Mouse (Mus musculus): ENCODE data around the gene Slc25a21. TPM values are rescaled to one million over a fixed set of nuclear protein-coding genes. Genes with fewer than 3 reads are reported as not detected.

Slc25a21 gene
- total RNA-seq, 2 experiments from 2014 or later, result 0.54 to 0.66 TPM

- DNase-seq (ENCODE audit: low spot score in 2 of 2), result no peak
- intact Hi-C loops (cut with DNase I), result loop anchor here (5.0 to 10.0 kb wide), 2 partner anchors 202 to 600 kb away; no protein-coding TSS in a partner anchor
These were observed 10.2 kb downstream of the Slc25a21 start for GRCm38 (mm10) chr12:57187032-57187431.

- intact Hi-C loops (cut with DNase I), result loop anchor here (5.0 to 10.0 kb wide), 2 partner anchors 201 to 599 kb away; no protein-coding TSS in a partner anchor
- no peak for DNase-seq (ENCODE audit: low spot score in 2 of 2)
These were observed 11.1 kb downstream of the Slc25a21 start for GRCm38 (mm10) chr12:57186126-57186525.

GRCm38 (mm10) chr12:57185475-57185874, 11.8 kb downstream of the Slc25a21 start:
- intact Hi-C loops (cut with DNase I), result loop anchor here (5.0 to 10.0 kb wide), 2 partner anchors 201 to 598 kb away; no protein-coding TSS in a partner anchor
- no peak for DNase-seq (ENCODE audit: low spot score in 2 of 2)

GRCm38 (mm10) chr12:57184401-57185147, 12.7 kb downstream of the Slc25a21 start:
- DNase-seq (ENCODE audit: low spot score in 2 of 2), result no peak
- intact Hi-C loops (cut with DNase I), result loop anchor here (5.0 to 10.0 kb wide), 2 partner anchors 200 to 597 kb away; no protein-coding TSS in a partner anchor

GRCm38 (mm10) chr12:57179465-57180188, 17.6 kb downstream of the Slc25a21 start:
- DNase-seq (ENCODE audit: low spot score in 2 of 2), result no peak
- intact Hi-C loops (cut with DNase I), result loop anchor here (10.0 kb wide), 1 partner anchor 195 kb away; no protein-coding TSS in a partner anchor

DNA sequence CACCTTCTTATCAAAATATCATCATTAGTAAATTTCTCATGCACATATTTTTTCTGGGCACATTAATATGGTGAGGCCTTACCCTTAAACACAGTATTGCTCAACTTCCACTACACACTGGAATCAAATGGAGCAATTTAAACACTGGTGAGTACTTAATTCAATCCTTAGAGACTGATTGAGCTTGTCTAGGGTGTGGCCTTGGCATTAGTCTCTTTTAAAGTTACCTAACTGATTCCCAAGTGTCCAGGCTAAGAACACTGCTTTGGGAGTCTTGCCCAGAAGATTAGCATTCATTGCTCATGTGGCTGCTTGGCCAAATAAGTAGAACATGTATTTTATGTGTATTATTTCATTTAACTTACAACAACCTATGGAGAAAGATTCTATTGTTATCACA, 18.5 kb downstream of the Slc25a21 start:
- intact Hi-C loops (cut with DNase I), result no loop called here
- DNase-seq (ENCODE audit: low spot score in 2 of 2), result no peak

- no peak for DNase-seq (ENCODE audit: low spot score in 2 of 2)
These were observed 34.0 kb downstream of the Slc25a21 start for GRCm38 (mm10) chr12:57163294-57163693.

DNA sequence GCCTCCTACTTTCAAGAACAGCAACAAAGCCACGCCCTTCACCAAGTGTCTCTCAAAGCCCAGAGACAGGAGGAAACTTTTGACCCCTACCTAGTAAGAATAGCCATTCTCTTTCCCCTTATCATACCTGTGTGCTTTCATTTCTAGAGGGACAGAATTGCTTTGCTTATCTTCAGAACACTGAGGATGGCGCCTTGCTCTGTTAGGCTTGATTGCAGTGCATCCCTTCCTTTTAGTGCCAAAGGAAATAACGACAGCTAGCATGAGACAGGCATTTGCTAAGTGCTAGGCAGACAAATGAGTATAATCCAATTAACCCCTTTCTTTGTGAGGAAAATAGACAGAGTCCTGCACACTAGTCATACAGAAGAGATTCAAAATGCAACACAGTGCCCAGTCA, 34.4 kb downstream of the Slc25a21 start:
- intact Hi-C loops (cut with DNase I), result no loop called here
- no peak for DNase-seq (ENCODE audit: low spot score in 2 of 2)

More at GRCm38 (mm10) chr12:57163294-57163693, 34.0 kb downstream of the Slc25a21 start:
- intact Hi-C loops (cut with DNase I), result no loop called here

DNA sequence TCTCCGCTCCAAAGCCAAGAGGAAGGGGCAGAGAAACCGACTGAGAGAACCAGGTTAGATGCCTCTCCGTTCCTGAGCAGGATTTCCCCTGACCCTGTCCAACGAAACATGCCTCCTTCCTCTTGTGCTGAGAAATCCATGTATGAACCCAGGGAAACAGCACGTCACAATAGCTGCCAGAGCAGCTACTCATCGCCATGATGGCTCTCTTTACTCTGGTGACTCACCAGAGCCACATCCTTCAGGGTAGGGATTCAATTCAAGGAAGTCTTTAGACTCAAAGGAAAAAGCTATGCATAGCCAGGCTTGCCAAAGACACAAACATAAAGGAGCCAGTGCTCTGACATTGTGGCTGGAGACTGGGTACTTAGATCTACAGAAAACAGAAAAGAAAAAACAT, 37.4 kb downstream of the Slc25a21 start:
- intact Hi-C loops (cut with DNase I), result no loop called here
- DNase-seq (ENCODE audit: low spot score in 2 of 2), result no peak

GRCm38 (mm10) chr12:57158266-57158665, 39.0 kb downstream of the Slc25a21 start:
- intact Hi-C loops (cut with DNase I), result no loop called here
- no peak for DNase-seq (ENCODE audit: low spot score in 2 of 2)

- intact Hi-C loops (cut with DNase I), result no loop called here
- DNase-seq (ENCODE audit: low spot score in 2 of 2), result no peak
These were observed 58.3 kb downstream of the Slc25a21 start for GRCm38 (mm10) chr12:57138937-57139336.

DNA sequence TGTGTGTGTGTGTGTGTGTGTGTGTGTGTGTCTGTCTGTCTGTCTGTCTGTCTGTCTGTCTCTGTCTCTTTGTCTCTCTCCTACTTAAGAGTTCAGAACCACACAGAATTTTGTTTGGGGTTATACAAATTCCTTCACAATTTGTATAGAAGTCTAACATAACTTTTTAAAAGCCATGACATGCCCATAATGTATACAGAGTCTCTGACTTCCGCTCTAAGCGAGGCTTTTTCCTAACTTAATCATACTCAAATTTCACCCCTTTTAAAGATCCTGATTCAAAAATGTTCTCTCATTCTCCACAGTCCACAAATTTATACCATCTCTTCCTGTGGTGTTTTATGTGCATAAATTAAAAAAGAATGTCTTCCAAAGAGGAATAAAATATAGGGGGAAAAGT, 59.5 kb downstream of the Slc25a21 start:
- DNase-seq (ENCODE audit: low spot score in 2 of 2), result no peak
- intact Hi-C loops (cut with DNase I), result no loop called here

DNA sequence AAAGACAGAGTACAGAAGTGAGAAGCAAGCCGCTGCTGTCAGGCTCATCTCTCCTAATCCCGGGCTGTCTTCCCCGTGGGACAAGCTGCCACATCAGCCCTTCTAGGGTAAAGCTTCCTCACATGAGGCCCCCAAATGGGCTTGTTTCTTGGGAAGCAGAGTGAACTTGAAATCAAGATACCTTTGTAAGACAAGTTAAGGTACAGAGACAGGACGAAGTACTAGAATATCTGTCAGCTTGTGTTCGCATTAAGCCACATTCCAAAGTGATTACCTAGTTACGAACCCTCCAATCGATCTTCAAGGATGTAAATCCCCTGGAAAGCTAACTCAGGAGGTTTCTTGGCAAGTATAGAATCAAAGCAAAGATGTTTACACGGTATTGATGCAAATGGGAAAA, 78.7 kb downstream of the Slc25a21 start:
- no peak for DNase-seq (ENCODE audit: low spot score in 2 of 2)
- intact Hi-C loops (cut with DNase I), result no loop called here

GRCm38 (mm10) chr12:57115516-57115915, 81.8 kb downstream of the Slc25a21 start:
- intact Hi-C loops (cut with DNase I), result no loop called here
- no peak for DNase-seq (ENCODE audit: low spot score in 2 of 2)

DNA sequence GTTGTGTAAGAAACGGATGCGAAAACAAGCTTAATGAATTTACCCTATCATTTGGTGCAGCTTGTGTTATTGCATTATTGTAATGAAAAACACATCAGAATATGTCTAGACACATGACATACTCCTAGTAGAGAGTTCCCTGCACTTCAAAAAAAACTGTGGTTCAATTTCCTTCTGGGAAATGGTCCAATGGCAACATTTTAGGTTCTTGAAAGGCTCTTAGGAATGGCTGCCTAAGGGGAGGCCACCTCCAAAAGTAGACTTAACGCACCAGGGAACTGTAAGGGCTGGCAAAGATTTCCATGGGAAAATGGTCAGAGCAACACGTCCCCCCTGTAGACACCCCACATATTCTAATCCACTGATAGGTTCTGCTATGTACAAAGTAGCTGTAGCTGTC, 87.9 kb downstream of the Slc25a21 start:
- intact Hi-C loops (cut with DNase I), result no loop called here
- DNase-seq (ENCODE audit: low spot score in 2 of 2), result no peak

GRCm38 (mm10) chr12:57102322-57102721, 95.0 kb downstream of the Slc25a21 start:
- intact Hi-C loops (cut with DNase I), result no loop called here
- DNase-seq (ENCODE audit: low spot score in 2 of 2), result no peak

DNA sequence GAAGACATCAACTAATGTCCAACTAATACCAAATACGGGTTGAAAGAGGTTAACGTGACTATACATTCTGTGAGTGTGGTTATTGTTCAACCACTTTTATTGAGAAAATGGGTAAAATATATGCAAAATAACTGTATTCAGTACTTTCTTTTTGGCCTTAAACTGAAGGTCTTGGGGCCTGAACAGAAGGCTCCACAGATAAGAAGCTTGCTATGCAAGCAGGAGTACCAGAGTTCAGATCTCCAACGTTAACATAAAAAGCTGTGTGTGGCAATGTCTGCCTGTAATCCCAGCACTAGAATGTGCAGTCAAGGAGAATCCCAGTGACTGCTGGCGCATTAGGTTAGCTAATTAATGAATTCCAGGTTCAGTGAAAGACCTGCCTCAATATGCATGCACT, 96.7 kb downstream of the Slc25a21 start:
- intact Hi-C loops (cut with DNase I), result no loop called here
- DNase-seq (ENCODE audit: low spot score in 2 of 2), result no peak

DNA sequence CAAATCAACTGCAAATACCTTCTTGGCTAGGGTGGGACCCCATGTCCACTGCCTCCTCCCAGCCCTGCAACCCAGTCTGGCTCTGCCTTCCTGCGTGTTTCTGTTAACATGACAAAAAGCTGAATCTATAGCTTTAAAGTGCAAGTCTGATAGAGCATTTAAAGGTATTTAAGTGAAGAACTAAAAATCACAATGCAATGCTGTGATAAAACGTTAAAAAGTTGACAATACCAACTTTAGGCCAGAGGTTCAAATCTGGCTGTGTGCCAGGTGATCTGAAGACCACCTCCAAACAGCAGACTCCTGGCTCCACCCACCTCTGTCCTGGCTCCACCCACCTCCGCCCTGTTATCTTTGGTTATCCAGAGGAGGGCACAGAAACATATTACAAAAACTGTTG, 98.2 kb downstream of the Slc25a21 start:
- DNase-seq (ENCODE audit: low spot score in 2 of 2), result no peak
- intact Hi-C loops (cut with DNase I), result no loop called here

GRCm38 (mm10) chr12:57098371-57098770, 98.9 kb downstream of the Slc25a21 start:
- DNase-seq (ENCODE audit: low spot score in 2 of 2), result no peak
- intact Hi-C loops (cut with DNase I), result no loop called here

DNA sequence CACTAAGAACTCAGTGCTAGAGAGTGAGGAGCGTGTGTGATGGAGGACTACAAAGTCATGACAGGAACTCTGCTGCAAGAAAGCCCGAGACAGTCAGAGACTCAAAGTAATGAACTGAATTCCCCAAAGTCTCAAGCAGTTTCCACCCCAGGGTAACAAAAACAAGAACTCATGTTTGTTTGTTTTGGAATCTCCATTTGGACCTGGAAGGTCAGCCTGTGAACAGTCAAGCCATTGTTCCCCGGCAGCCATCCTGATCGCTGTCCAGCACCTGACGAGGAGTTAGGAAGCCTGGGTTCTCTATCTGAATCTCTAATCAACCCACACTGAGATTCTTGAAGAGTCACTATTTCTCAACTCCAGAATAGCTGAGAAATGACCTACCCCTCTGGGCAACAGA, 104.2 kb downstream of the Slc25a21 start:
- no peak for DNase-seq (ENCODE audit: low spot score in 2 of 2)
- intact Hi-C loops (cut with DNase I), result loop anchor here (2.0 kb wide), 1 partner anchor 18 kb away; no protein-coding TSS in a partner anchor

DNA sequence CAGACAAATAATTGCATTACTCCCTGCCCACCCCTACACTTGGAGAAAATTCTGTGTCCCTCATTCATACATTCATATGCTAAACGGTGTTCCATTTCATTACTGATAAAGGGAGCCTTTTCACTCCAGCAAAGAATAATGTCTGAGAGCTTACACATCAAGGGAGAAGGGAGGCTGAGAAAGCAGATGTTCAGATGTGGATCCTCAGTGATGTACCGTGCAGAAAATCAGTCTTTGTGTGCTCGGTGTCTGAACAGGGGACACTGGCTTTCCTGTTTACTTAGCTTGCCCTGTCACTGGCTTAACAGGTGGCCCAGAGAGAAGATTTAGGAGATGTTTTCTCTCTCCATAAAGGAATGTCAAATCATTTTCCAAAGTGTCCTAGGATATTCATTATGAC, 112.8 kb downstream of the Slc25a21 start:
- intact Hi-C loops (cut with DNase I), result no loop called here
- DNase-seq (ENCODE audit: low spot score in 2 of 2), result no peak

Measured in left cerebral cortex, postnatal 36 days (tissue).